Mouse (Mus musculus): ENCODE data around the gene Dynlt1c. TPM values are rescaled to one million over a fixed set of nuclear protein-coding genes. Genes with fewer than 3 reads are reported as not detected.
"Not testable (repeated sequence)": the region's sequence is repeated elsewhere in the genome, so short reads cannot be mapped to it uniquely, and the experiment has no call there.

Gene Dynlt1c
- total RNA-seq, 4 experiments from 2014 or later: 17.1 to 20.9 (median 19.6) TPM

GRCm38 (mm10) chr17:6655087-6655511, 53.6 kb downstream of the Dynlt1c start:
- peak in 1 of 2 experiments; percentile 52 for DNase-seq (ENCODE audit: low spot score in 2 of 2)

GRCm38 (mm10) chr17:6655567-6656281, 54.3 kb downstream of the Dynlt1c start, which contains the start of gene Dynlt1f:
Dynlt1f (minus strand) TSS chr17:6655900.
- peak in 1 of 2 experiments; percentile 66 for DNase-seq (ENCODE audit: low spot score in 2 of 2)

- DNase-seq (ENCODE audit: low spot score in 2 of 2): not testable (repeated sequence)
Observed at GRCm38 (mm10) chr17:6656471-6656870, 55.0 kb downstream of the Dynlt1c start.

- not testable (repeated sequence) for DNase-seq (ENCODE audit: low spot score in 2 of 2)
Observed at GRCm38 (mm10) chr17:6658801-6659200, 57.3 kb downstream of the Dynlt1c start, which contains the start of gene Sytl3. Sytl3 (plus strand) TSS chr17:6659093.

Other genes with a start within 250 kb of the Dynlt1c start
- gene Dynlt1b, start 171.6 kb upstream of the Dynlt1c start, total RNA-seq (2022): 10 to 100 TPM; 43.9 to 53.3 (median 48.5) TPM
- 10 to 100 TPM; 26.6 to 39.7 (median 29.6) TPM for gene Dynlt1f, start 54.2 kb downstream of the Dynlt1c start, total RNA-seq (2022)
- 1 to 10 TPM in 1 of 4 experiments, under 1 TPM in 2, not detected in 1; 0.19 to 1.1 (median 0.30) TPM for gene Sytl3, start 57.4 kb downstream of the Dynlt1c start, total RNA-seq (2022)
- gene Ezr, start 181.1 kb downstream of the Dynlt1c start, total RNA-seq (2022): 10 to 100 TPM; 37.9 to 48.8 (median 40.2) TPM

All from left cerebral cortex, adult 8-10 months (tissue).